Mouse (Mus musculus) bone marrow, adult 2 months (tissue): ENCODE measurements around the gene Usp47.

Experiments
- CTCF ChIP-seq: fragments of 200-500 bp; IDR thresholded peaks from 2 replicates; pipeline ENCODE4 v1.5.1; 2011; ENCODE audit warnings: low read length, control low read depth; ENCODE audit not compliant: control insufficient read depth, insufficient read depth
- POLR2A ChIP-seq: fragments of 200-500 bp; IDR thresholded peaks from 2 replicates; pipeline ENCODE4 v1.6.1; 2011; ENCODE audit warnings: low read depth, mild to moderate bottlenecking, control low read depth, low read length, borderline replicate concordance; ENCODE audit not compliant: control insufficient read depth

- TF ChIP-seq CTCF, result no peak
- no peak for TF ChIP-seq POLR2A
Observed at GRCm38 (mm10) chr7:112143978-112144377, 120.7 kb downstream of the Usp47 start.
